Mouse (Mus musculus) liver, adult 2 months (tissue): ENCODE results near the gene Capn15.

Experiments
- CTCF ChIP-seq: fragments of 200-500 bp; IDR thresholded peaks from 2 replicates; pipeline ENCODE4 v1.5.1; 2011; ENCODE audit warnings: low read depth, low read length, control low read depth
- POLR2A ChIP-seq: fragments of 200-500 bp; IDR thresholded peaks from 2 replicates; pipeline ENCODE4 v1.6.1; 2011; ENCODE audit warnings: low read length, control low read depth; ENCODE audit not compliant: insufficient read depth; ENCODE audit errors: extremely low read depth

- TF ChIP-seq POLR2A (no peak), CTCF (no peak)
These were observed 32.8 kb upstream of the Capn15 start for GRCm38 (mm10) chr17:26018388-26018787.
